Mouse (Mus musculus) myocyte (in vitro differentiated cells): ENCODE data around the gene Nupl2.

ENCODE experiments used
- CEBPB ChIP-seq: IDR thresholded peaks from 2 replicates; pipeline ENCODE4 v1.6.1; 2011; ENCODE audit warnings: mild to moderate bottlenecking, moderate library complexity; ENCODE audit not compliant: poor library complexity, insufficient read depth, severe bottlenecking
- E2F4 ChIP-seq: IDR thresholded peaks from one replicate; pipeline ENCODE4 v1.6.1; 2011; ENCODE audit warnings: mild to moderate bottlenecking, control low read depth, moderate library complexity; ENCODE audit not compliant: insufficient read depth
- MAX ChIP-seq: IDR thresholded peaks from one replicate; pipeline ENCODE4 v1.6.1; 2011; ENCODE audit warnings: low read depth, mild to moderate bottlenecking, control low read depth
- MYOG ChIP-seq, 3 experiments: IDR thresholded peaks; one replicate each; pipeline ENCODE4 v1.6.1; 2011; ENCODE audit warnings: control low read depth in 2 of 3, low read depth in 2 of 3, mild to moderate bottlenecking in 2 of 3; ENCODE audit not compliant: insufficient read length in 2 of 3, control insufficient read depth in 1 of 3, insufficient read depth in 1 of 3
- POLR2A ChIP-seq: IDR thresholded peaks from one replicate; pipeline ENCODE4 v1.6.1; 2011; ENCODE audit warnings: low read depth, mild to moderate bottlenecking, control low read depth, moderate library complexity; ENCODE audit not compliant: insufficient read length

DNA sequence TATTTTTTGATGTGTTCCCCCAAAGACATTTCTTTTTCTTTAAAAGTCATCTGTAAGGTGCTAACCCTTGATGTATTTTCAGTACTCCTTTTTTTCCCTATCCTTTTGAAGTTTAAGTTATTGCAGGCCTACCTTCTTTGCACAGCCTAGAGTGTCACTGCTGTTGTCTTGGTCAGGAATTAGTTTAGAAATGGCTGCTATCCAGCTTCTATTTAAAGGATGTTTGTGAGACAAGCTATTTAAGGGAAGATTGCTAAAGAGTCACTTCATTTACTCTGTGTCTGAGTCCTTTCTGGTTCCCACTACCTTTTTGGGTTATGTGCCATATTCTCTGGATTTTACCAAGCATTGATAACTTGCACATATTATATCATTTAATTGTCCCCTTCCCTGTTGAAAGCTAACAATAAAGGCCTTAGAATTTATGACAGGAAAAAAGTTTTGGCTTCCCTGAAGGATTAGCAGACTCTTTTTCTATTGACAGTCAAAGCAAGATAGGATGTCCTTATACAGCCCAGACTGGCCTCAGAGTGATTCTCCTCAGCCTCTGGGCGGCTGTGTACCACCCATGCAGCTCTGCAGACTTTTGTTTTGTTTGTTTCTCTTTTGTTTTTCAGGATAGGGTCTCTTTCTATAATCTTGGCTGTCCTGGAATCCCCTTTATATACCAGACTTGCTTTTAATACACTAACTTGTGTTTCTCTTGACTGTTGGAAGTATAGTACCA lies 38.7 kb upstream of the Nupl2 start:
- TF ChIP-seq MAX (no peak), CEBPB (no peak), POLR2A (no peak), E2F4 (no peak), MYOG (IDR thresholded peaks at IDR 0.05; ENCODE audit: control insufficient read depth in 1 of 3, insufficient read depth in 1 of 3, insufficient read length in 2 of 3, low read depth in 2 of 3) (no peak)
